Mouse (Mus musculus) heart, postnatal 14 days (tissue): ENCODE data around the gene Wipi2. TPM values are rescaled to one million over a fixed set of nuclear protein-coding genes. Genes with fewer than 3 reads are reported as not detected.
A peak's percentile ranks its signal among the peaks of the same experiment; 100 is the strongest.

Source experiments
- DNase-seq, 2 experiments: peaks; one replicate each; pipeline ENCODE4 v3.0.0; 2021 to 2022
- intact Hi-C: fragments of 180-260 bp; cut with DNase I; formaldehyde crosslinking; loops from one replicate; pipeline ENCODE4 v1.15.1; 2025
- total RNA-seq, 2 experiments: library from RNA; stranded (reverse); gene quantifications; 2 replicates each; pipeline ENCODE4 v1.2.3; 2021

The Wipi2 gene
- total RNA-seq, 2 experiments from 2014 or later, result 36.1 TPM

DNA sequence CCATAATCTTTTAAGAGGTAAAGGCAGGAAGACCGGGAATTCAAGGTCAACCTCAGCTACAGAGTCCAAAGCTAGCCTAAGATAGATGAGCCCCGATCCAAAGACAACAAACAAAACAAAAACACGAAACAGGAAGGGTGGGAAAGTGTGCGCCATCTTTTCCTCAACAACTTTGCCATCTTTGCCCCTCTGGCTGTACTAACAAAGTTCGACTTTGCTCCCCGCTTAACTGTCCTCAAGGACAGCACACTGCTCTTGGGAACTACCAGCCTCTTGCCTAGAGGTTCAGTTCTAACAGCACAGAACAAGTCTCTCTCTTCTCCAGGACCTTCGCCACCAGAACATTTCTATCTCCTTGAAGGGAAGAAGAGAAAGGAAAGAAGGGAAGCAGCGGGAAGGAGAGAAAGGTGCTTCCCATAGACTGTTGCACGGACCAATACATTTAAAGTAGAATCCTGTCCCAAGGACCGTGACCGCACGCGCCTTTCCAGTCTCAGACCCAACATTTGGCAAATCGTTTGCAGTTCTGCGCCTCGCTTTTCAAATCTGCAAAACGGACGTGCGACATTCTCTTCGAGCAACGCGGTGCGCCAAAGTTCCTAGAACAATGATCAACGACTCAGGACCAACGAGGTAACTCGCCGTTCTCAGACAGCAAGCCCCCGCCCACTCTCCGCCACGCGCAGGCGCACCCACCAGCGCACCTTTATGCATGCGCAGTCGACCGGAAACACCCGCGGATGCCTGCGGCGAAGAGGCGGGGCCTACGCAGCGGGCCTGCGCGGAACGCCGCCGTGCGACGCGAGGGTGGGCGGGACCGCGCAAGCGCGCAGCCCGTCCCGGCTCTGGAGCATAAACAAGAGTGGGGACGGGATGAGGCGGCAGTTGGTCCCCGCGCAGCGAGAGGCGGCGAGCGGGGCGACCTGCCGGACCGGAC, 1.5 kb downstream of the Wipi2 start:
- DNase-seq, result peak; percentile 97 to 98
- intact Hi-C loops, result no loop called here

- intact Hi-C loops, result no loop called here
- DNase-seq, result no peak
Observed at GRCm38 (mm10) chr5:142629663-142630025, 2.1 kb downstream of the Wipi2 start.

DNA sequence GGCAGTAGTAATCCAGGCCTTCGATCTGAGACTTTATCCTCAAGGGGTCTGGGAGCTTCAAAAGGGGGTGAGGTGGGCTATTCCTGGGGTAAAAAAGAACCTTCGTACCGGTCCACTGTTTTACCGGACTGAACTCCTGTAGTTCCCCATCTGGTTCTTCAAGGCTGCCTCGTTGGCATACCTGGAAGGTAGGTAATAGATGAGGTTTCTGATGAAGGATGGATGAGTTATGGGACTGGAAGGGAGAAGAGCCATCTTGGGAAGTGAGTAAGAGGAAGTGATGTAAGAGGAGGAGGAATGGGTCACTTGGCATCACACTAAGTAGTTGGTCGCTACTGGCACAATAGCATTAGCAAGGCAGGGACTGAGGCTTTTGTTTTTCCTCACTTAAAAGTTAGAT, 2.7 kb downstream of the Wipi2 start:
- DNase-seq, result peak in 1 of 2 experiments; percentile 3
- intact Hi-C loops, result no loop called here

DNA sequence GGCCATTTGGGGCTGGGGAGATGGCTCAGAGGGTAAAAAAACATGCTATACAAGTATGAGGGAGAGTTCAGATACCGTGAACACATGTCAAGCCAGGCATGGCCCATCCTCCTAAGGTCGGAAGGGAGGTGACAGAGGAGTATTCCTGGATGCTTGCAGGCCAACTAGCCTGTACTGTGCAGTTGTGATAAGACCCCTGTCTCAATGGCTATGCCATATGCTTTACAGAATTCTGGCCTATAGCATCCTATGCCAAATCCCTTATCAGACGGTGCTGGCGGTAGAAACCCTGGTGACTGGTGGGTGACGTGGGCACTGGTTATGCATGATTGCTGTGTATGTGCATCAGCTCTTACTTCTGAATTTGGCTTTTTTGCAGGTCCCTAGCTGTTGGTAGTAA, 10.3 kb downstream of the Wipi2 start:
- no peak for DNase-seq
- intact Hi-C loops, result no loop called here

DNA sequence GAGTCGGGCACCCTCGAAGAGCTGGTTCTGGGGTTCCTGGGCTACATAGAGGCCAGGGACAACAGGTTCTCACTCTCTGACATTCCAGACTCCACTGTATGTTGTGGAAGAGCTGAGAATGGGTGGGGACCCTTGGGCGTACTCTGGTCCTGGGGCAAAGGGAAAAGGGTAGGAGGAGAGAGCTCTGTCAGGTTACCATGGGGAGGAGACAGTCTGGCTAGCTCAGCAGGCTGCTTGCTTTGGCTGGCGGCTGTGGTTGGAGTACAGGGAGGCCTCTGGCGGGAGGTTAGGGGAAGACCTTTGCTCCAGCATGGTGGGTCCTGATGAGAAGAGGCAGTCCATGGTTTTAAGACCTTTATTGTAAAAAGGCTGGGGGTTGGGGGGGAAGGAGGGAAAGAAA, 12.6 kb downstream of the Wipi2 start:
- intact Hi-C loops, result no loop called here
- DNase-seq, result no peak

DNA sequence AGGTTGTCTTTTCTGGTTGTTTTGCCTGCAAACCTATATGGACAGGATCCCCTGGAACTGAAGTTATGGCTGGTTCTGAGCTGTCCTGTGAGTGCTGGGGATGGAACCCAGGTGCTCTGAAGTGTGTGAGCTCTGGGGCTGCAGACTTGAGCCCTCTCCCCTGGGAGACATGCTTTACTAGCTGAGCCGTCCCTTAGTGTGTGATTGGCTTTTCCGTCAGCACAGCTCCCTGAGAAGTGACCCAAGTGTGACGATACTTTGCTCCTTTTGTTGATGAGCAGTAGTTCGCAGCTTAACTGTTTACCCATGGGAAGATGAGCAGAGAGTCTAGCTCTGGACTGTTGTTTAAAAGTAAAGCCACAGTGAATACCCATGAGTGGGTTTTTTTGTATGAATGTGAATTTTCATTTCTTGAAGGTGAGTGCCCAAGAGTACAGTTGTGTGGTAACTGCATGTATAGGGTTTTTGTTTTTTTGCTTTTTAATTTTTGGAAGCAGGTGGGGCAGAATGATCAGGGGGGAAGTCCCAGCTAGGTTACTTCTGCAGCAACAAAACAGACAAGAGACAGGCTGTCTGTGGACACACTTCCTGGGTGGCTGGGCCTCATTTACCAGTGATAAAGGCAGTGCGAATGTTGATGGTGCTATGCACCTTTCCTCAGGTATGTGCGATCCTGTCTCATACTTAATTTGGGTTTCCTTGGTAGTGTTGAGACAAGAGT, 14.0 kb downstream of the Wipi2 start:
- intact Hi-C loops, result no loop called here
- no peak for DNase-seq

- intact Hi-C loops, result no loop called here
- no peak for DNase-seq
Observed at GRCm38 (mm10) chr5:142648162-142648561, 20.7 kb downstream of the Wipi2 start.

DNA sequence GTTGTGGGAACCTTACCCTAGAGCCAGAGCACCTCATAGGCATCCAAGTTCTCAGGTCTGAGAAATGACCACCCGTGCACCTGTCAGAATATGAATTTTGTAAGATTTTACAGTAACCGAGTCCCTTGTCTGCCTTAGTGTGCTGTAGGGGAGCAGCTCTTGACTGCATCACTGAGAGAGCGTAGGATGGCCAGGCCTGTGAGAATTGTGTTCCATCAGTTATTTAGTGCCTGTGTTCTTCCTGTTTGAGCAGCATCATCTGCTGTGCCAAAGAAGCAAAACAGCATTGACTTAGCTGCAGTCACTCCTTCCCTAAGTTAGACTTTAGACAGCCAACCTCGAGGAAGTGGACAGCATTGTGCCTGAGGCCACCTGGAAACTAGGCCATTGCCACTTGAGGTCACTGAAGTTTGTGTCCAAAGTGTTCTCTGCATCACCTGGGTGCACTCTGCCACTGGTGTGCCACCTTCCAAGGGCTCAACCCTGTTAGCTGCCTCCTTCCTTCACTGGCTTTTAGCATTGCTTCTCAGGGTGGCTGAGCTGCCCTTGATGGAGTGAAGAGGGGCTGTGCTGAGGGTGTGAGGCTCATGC, 22.1 kb downstream of the Wipi2 start:
- intact Hi-C loops, result no loop called here

GRCm38 (mm10) chr5:142650390-142650789, 22.9 kb downstream of the Wipi2 start:
- no peak for DNase-seq
- intact Hi-C loops, result no loop called here

More for the DNA sequence above, 22.1 kb downstream of the Wipi2 start:
- no peak for DNase-seq

DNA sequence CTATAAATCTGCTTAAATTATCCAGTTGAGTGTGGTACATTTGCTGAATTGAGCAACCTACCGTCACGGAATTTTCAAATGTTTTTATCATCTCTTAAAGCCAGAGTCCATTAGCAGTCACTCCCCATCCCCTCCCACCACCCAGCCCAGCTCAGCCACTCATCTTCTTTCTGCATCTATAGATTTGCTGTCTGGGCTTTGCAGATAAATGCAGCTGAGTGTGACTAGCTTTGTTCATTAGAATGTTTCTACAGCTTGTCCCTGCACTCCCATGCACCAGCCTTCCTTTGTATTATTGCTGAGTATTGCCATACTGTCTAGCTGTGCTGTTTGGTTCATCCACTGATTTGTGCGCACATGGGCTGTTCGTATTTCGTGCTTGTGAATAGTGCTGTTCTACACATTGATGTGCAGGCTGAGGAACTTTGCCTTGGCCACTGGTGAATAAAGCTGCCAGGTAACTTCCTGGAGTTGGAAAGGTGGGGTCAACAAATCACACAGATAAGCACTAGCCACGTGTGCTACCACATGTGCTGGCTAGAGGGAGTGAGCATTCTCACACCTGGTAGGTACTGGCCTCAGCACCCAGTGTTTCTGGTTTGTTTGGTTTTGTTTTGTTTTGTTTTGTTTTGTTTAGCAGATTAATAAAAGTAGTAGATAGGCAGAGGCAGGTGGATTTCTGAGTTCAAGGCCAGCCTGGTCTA, 23.4 kb downstream of the Wipi2 start:
- intact Hi-C loops, result no loop called here
- DNase-seq, result no peak

GRCm38 (mm10) chr5:142652266-142652665, 24.8 kb downstream of the Wipi2 start:
- DNase-seq, result no peak
- intact Hi-C loops, result no loop called here

- intact Hi-C loops, result no loop called here
- DNase-seq, result no peak
Observed at GRCm38 (mm10) chr5:142660656-142661434, 33.3 kb downstream of the Wipi2 start.

DNA sequence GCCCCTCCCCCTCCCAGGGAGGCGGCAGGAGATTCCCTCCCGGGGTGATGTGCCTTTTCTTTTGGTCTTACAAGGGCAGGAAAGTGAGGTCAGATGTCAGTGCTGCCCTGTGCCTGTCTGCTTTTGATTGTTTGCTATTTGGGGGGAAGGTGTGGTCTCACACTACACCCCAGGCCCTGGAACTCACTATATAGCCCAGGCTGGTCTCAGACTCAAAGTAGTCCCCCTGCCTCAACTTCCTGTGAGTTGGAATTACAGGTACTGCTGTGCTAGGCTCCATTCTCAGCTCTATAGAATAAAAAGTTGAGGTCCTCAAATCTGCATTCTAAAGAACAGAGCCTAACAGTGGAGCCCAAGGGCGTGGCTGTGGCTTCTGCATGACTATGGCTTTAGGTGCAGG, 40.4 kb downstream of the Wipi2 start:
- intact Hi-C loops, result no loop called here
- DNase-seq, result no peak

DNA sequence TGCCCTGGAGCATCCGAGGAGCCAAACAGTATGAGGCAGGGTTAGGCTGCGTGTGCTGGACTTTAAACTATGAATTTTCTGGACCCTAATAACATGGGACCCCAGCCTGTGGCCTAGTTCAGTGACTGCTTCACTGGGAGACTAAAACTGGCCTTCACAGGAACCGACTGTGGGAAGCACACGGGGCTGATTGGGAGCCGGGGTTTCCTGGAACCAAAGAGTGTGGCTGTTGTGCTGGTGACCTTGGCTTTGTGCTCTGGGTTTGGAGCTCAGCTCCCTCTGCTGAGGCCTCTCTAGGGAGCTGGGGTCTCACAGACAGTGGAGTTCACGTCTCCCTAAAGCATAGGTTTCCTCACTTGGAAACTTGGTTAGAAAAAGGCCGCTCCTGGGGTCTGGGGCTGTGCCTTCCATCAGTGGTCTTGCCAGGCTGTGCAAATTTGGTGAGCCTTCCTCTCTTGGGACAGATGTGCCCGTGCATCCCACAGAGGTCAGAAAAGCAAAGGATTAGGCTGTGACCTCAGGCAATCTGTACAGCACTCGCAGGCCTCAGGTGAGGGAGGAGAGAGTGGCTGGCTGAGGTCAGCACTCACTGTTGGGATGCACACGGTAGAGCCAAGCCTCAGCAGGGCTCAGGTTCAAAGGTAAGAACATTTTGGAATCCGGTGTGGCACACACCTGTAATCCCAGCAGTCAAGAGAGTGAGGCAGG, 41.2 kb downstream of the Wipi2 start:
- intact Hi-C loops, result no loop called here
- no peak for DNase-seq

- intact Hi-C loops, result no loop called here
- peak in 1 of 2 experiments; percentile 8 for DNase-seq
Observed at GRCm38 (mm10) chr5:142669726-142670125, 42.2 kb downstream of the Wipi2 start.

- intact Hi-C loops, result no loop called here
- DNase-seq, result peak in 1 of 2 experiments; percentile 9
Observed at GRCm38 (mm10) chr5:142673082-142673481, 45.6 kb downstream of the Wipi2 start.

- DNase-seq, result no peak
- intact Hi-C loops, result loop anchor here (5.0 kb wide), 1 partner anchor 39 kb away; no protein-coding TSS in a partner anchor
Observed at GRCm38 (mm10) chr5:142678141-142678571, 50.7 kb downstream of the Wipi2 start.

GRCm38 (mm10) chr5:142679065-142679464, 51.6 kb downstream of the Wipi2 start:
- intact Hi-C loops, result loop anchor here (5.0 kb wide), 1 partner anchor 38 kb away; no protein-coding TSS in a partner anchor
- DNase-seq, result no peak

- intact Hi-C loops, result no loop called here
Observed at GRCm38 (mm10) chr5:142681911-142682310, 54.4 kb downstream of the Wipi2 start.

More at GRCm38 (mm10) chr5:142681911-142682310, 54.4 kb downstream of the Wipi2 start:
- no peak for DNase-seq
